Mouse (Mus musculus) kidney, adult 2 months (tissue): ENCODE results near the gene Stxbp3.

ENCODE experiments used
- CTCF ChIP-seq: fragments of 200-500 bp; conservative IDR thresholded peaks from 2 replicates; pipeline ENCODE4 v1.5.1; 2011; ENCODE audit warnings: low read depth, mild to moderate bottlenecking, control low read depth, low read length, moderate library complexity, mixed read lengths; ENCODE audit not compliant: insufficient read depth, insufficient read length
- POLR2A ChIP-seq: fragments of 200-500 bp; IDR thresholded peaks from one replicate; pipeline ENCODE4 v1.6.1; 2011; ENCODE audit warnings: low read depth, low read length, control low read depth

DNA sequence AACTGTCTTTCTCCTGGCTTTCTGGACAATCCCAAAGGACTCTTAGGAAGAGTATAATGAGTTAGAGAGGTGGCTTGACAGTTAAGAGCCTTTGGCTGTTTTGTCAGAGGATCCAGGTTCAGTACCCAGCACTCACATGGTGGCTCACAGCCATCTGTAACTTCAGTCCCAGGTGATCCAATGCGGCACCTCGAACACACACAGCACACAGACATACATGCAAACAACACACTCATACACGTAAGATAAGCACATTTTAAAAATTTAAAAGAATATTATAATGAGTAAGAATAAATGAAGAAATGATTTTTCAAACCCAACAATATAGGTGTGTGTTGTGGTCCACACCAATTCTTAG, 47.3 kb upstream of the Stxbp3 start:
- TF ChIP-seq POLR2A (no peak), CTCF (no peak)
